Mouse (Mus musculus): Measurements from ENCODE around the gene Pabpn1l. TPM values are rescaled to one million over a fixed set of nuclear protein-coding genes. Genes with fewer than 3 reads are reported as not detected.
"Not testable (repeated sequence)": the region's sequence is repeated elsewhere in the genome, so short reads cannot be mapped to it uniquely, and the experiment has no call there.

Pabpn1l gene
- polyA plus RNA-seq, 1 experiment from 2014 or later, result not detected

- H3K9ac ChIP-seq (replicated peaks), result 0 out of 2 replicates have a peak overlapping the region, but pooled peaks have one; percentile 23
- no peak overlapping the region for H3K27ac ChIP-seq
- H3K4me1 ChIP-seq (replicated peaks), result peaks cover 52% of the 10 kb centered on the region
- no peaks in the 10 kb centered on the region for H3K27me3 ChIP-seq
- no peaks in the 10 kb centered on the region for H3K9me3 ChIP-seq
- peak overlapping the region; percentile 87 for H3K4me2 ChIP-seq
- no peak for ATAC-seq (ENCODE audit: insufficient number of reproducible peaks, insufficient read depth, low FRiP score, low TSS enrichment, low read depth)
- 76% methylated on average over 8 of the region's 8 CpGs for WGBS
- peak overlapping the region; percentile 70 for H3K4me3 ChIP-seq (replicated peaks)
- H3K36me3 ChIP-seq, result peaks cover 49% of the 10 kb centered on the region
These were observed 47.3 kb downstream of the Pabpn1l start for GRCm38 (mm10) chr8:122575286-122575685.

- no peak for ATAC-seq (ENCODE audit: insufficient number of reproducible peaks, insufficient read depth, low FRiP score, low TSS enrichment, low read depth)
- peaks cover 49% of the 10 kb centered on the region for H3K4me1 ChIP-seq (replicated peaks)
- 44% methylated on average over 10 of the region's 10 CpGs for WGBS
- no peaks in the 10 kb centered on the region for H3K9me3 ChIP-seq
- H3K36me3 ChIP-seq, result peaks cover 55% of the 10 kb centered on the region
- H3K4me2 ChIP-seq, result peak overlapping the region; percentile 87
- 0 out of 2 replicates have a peak overlapping the region, but pooled peaks have one; percentile 8 for H3K27ac ChIP-seq
- H3K27me3 ChIP-seq, result no peaks in the 10 kb centered on the region
- H3K9ac ChIP-seq (replicated peaks), result 0 out of 2 replicates have a peak overlapping the region, but pooled peaks have one; percentile 18
- peak overlapping the region; percentile 70; the same call in 1 of the 2 replicates for H3K4me3 ChIP-seq (replicated peaks)
These were observed 47.8 kb downstream of the Pabpn1l start for GRCm38 (mm10) chr8:122574667-122575251.

DNA sequence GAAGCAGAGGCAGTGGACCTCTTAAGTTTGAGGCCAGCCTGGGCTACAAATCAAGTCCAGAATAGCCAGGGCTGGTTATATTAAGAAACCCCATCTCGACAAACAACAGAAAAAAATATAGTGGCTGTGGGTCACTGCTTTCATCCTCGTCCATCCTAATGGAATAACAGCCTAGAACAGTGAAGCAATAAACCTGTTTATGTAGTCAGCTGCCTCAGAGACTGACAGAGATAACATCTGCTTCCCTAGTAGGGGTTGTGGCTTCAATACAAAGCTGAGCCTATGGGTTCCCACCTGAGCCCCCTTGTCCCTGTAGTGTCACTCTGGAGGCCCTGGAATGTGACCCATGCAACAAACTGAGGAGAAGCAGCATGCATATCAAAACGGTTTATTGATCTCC is 48.3 kb downstream of the Pabpn1l start:
- Histone ChIP-seq H3K27me3 (no peaks in the 10 kb centered on the region), H3K27ac (0 out of 2 replicates have a peak overlapping the region, but pooled peaks have one; percentile 8), H3K9ac (replicated peaks) (0 out of 2 replicates have a peak overlapping the region, but pooled peaks have one; percentile 18), H3K4me2 (no peak overlapping the region), H3K36me3 (peaks cover 59% of the 10 kb centered on the region), H3K4me1 (replicated peaks) (peaks cover 49% of the 10 kb centered on the region), H3K9me3 (no peaks in the 10 kb centered on the region), H3K4me3 (replicated peaks) (no peak overlapping the region)
- 50% methylated on average over 3 of the region's 3 CpGs for WGBS
- no peak for ATAC-seq (ENCODE audit: insufficient number of reproducible peaks, insufficient read depth, low FRiP score, low TSS enrichment, low read depth)

- 0 out of 2 replicates have a peak overlapping the region, but pooled peaks have one; percentile 13 for H3K27ac ChIP-seq
- H3K4me3 ChIP-seq (replicated peaks), result no peak overlapping the region
- peaks cover 48% of the 10 kb centered on the region for H3K4me1 ChIP-seq (replicated peaks)
- H3K4me2 ChIP-seq, result no peak overlapping the region
- 62% methylated on average over 9 of the region's 9 CpGs for WGBS
- H3K9me3 ChIP-seq, result no peaks in the 10 kb centered on the region
- ATAC-seq (ENCODE audit: insufficient number of reproducible peaks, insufficient read depth, low FRiP score, low TSS enrichment, low read depth), result no peak
- H3K9ac ChIP-seq (replicated peaks), result no peak overlapping the region
- peaks cover 63% of the 10 kb centered on the region for H3K36me3 ChIP-seq
- no peaks in the 10 kb centered on the region for H3K27me3 ChIP-seq
These were observed 49.0 kb downstream of the Pabpn1l start for GRCm38 (mm10) chr8:122573577-122573976.

- not testable (repeated sequence) for H3K27me3 ChIP-seq; H3K4me3 ChIP-seq (replicated peaks); ATAC-seq (ENCODE audit: insufficient number of reproducible peaks, insufficient read depth, low FRiP score, low TSS enrichment, low read depth); H3K9me3 ChIP-seq; H3K9ac ChIP-seq (replicated peaks); H3K4me2 ChIP-seq
- Histone ChIP-seq H3K4me1 (replicated peaks) (peaks cover 45% of the 10 kb centered on the region), H3K36me3 (peaks cover 63% of the 10 kb centered on the region), H3K27ac (0 out of 2 replicates have a peak overlapping the region, but pooled peaks have one; percentile 13)
- 52% methylated on average over 4 of the region's 4 CpGs for WGBS
These were observed 49.4 kb downstream of the Pabpn1l start for GRCm38 (mm10) chr8:122573176-122573575.

DNA sequence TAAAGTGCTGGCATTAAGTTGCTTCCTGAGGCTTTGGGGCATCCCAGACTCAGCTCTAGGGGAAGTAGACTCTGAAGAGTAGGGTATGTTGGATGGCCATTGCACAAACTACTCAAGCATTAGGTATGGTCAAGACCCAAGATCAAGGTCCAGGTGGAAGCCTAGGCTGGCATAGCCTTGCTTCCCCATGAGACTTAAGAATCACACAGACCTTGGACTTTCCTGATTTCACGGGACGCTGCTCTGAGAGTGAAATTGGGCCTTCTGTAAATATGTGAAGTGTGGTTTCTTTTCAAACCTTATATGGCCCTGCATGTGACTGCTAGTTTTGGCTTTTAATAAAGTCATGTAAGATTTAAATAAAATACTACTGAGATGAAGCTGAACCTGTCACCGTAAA is 49.8 kb downstream of the Pabpn1l start:
- Histone ChIP-seq H3K36me3 (peaks cover 63% of the 10 kb centered on the region), H3K4me2 (no peak overlapping the region), H3K27me3 (no peaks in the 10 kb centered on the region), H3K9me3 (no peaks in the 10 kb centered on the region), H3K4me3 (replicated peaks) (no peak overlapping the region), H3K4me1 (replicated peaks) (peaks cover 45% of the 10 kb centered on the region), H3K9ac (replicated peaks) (no peak overlapping the region), H3K27ac (no peak overlapping the region)
- no peak for ATAC-seq (ENCODE audit: insufficient number of reproducible peaks, insufficient read depth, low FRiP score, low TSS enrichment, low read depth)
- WGBS, result 94% methylated on average over 3 of the region's 3 CpGs

- no peaks in the 10 kb centered on the region for H3K27me3 ChIP-seq
- no peak overlapping the region for H3K4me3 ChIP-seq (replicated peaks)
- 94% methylated on average over 17 of the region's 17 CpGs for WGBS
- H3K9ac ChIP-seq (replicated peaks), result 0 out of 2 replicates have a peak overlapping the region, but pooled peaks have one; percentile 18
- ATAC-seq (ENCODE audit: insufficient number of reproducible peaks, insufficient read depth, low FRiP score, low TSS enrichment, low read depth), result no peak
- H3K27ac ChIP-seq, result no peak overlapping the region
- no peak overlapping the region for H3K4me2 ChIP-seq
- H3K9me3 ChIP-seq, result no peaks in the 10 kb centered on the region
- H3K4me1 ChIP-seq (replicated peaks), result peaks cover 43% of the 10 kb centered on the region
- peaks cover 63% of the 10 kb centered on the region for H3K36me3 ChIP-seq
These were observed 50.7 kb downstream of the Pabpn1l start for GRCm38 (mm10) chr8:122571750-122572267.

GRCm38 (mm10) chr8:122571153-122571552 is 51.4 kb downstream of the Pabpn1l start:
- H3K4me3 ChIP-seq (replicated peaks), result no peak overlapping the region
- H3K9me3 ChIP-seq, result no peaks in the 10 kb centered on the region
- 92% methylated on average over 11 of the region's 11 CpGs for WGBS
- peaks cover 63% of the 10 kb centered on the region for H3K36me3 ChIP-seq
- H3K4me2 ChIP-seq, result no peak overlapping the region
- H3K27ac ChIP-seq, result no peak overlapping the region
- H3K4me1 ChIP-seq (replicated peaks), result peaks cover 47% of the 10 kb centered on the region
- H3K9ac ChIP-seq (replicated peaks), result no peak overlapping the region
- no peaks in the 10 kb centered on the region for H3K27me3 ChIP-seq
- no peak for ATAC-seq (ENCODE audit: insufficient number of reproducible peaks, insufficient read depth, low FRiP score, low TSS enrichment, low read depth)

- H3K36me3 ChIP-seq, result peaks cover 60% of the 10 kb centered on the region
- H3K4me3 ChIP-seq (replicated peaks), result 0 out of 2 replicates have a peak overlapping the region, but pooled peaks have one; percentile 4
- no peak overlapping the region for H3K27ac ChIP-seq
- 97% methylated on average over 16 of the region's 16 CpGs for WGBS
- H3K9me3 ChIP-seq, result no peaks in the 10 kb centered on the region
- no peak overlapping the region for H3K9ac ChIP-seq (replicated peaks)
- peak overlapping the region; percentile 84 for H3K4me2 ChIP-seq
- no peak for ATAC-seq (ENCODE audit: insufficient number of reproducible peaks, insufficient read depth, low FRiP score, low TSS enrichment, low read depth)
- H3K4me1 ChIP-seq (replicated peaks), result peaks cover 36% of the 10 kb centered on the region
- H3K27me3 ChIP-seq, result no peaks in the 10 kb centered on the region
These were observed 52.5 kb downstream of the Pabpn1l start for GRCm38 (mm10) chr8:122569996-122570395.

All from limb, embryonic 12.5 days (tissue).